Mouse (Mus musculus) urinary bladder, postnatal 0 days (tissue): ENCODE measurements around the gene Gfod1. TPM values are rescaled to one million over a fixed set of nuclear protein-coding genes. Genes with fewer than 3 reads are reported as not detected.

Source experiments
- polyA plus RNA-seq: library from polyadenylated mRNA; unstranded; fragments of >200 nt; fragmentation: Nextera tagmentation; extraction: Ambion mirVana; gene quantifications from 2 replicates; pipeline ENCODE4 v1.2.1, GENCODE M21; 2015

The Gfod1 gene
- 0.76 and 0.87 TPM in 2 replicates for polyA plus RNA-seq

GRCm38 (mm10) chr13:43304018-43304431, at the start of gene Gfod1:
Gfod1 (minus strand) TSS chr13:43304172.

GRCm38 (mm10) chr13:43171020-43171710, 132.8 kb downstream of the Gfod1 start, which contains the start of gene Tbc1d7:
Tbc1d7 (minus strand) TSS chr13:43171501.

Other genes with a start within 250 kb of the Gfod1 start
- 31.1 and 33.4 TPM in 2 replicates for gene Tbc1d7, start 132.7 kb downstream of the Gfod1 start, polyA plus RNA-seq
- gene Sirt5, start 61.3 kb upstream of the Gfod1 start, polyA plus RNA-seq = 11.9 and 12.8 TPM in 2 replicates
- 113 and 135 TPM in 2 replicates for gene Nol7, start 94.2 kb upstream of the Gfod1 start, polyA plus RNA-seq
- 4.9 and 6.4 TPM in 2 replicates for gene Ranbp9, start 177.1 kb upstream of the Gfod1 start, polyA plus RNA-seq